Mouse (Mus musculus): Measurements from ENCODE around the gene Gm17545.

Gm17545 gene

GRCm38 (mm10) chr9:22445123-22445522 is 9.0 kb upstream of the Gm17545 start:
- no peak for DNase-seq

DNA sequence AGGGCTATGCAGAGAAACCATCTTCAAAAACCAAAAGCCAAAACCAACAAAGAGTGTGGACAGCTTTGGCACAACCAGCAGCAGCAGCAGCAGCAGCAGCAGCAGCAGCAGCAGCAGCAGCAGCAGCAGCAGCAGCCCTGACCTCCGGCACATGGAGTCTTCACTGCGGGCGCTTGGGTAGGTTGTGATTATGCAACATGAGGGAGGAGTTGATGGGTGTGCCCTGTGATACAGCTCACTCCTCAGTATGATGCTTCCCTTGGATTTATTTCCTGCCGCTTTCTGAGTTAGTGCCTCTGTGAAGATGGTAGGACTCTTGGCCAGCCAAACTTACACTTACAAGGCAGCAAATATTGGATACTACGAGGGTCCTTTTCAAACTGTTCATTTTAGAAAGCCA is 6.9 kb upstream of the Gm17545 start:
- no peak for DNase-seq

- no peak for DNase-seq
Measured at GRCm38 (mm10) chr9:22448420-22448819, 5.7 kb upstream of the Gm17545 start.

GRCm38 (mm10) chr9:22449209-22449608 is 4.9 kb upstream of the Gm17545 start:
- no peak for DNase-seq

DNA sequence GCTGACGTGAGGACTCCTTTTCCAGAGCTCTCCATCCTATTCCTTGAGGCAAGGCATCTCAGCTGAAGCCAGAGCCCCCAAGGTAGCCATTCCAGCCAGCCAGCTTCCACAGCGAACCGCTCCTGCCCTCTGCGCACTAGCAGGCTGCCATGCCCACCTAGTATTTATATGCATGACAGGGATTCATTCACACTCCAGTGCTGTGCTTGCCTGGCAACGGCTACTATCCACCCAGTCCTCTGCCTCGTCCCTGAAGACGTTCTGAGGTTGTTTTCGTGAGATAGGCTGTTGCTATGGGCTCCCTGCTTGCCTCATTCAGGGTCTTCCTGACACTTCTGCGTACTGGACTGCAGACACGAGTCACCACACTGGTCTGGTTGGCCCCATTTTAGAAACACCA is 1.4 kb upstream of the Gm17545 start:
- DNase-seq, result no peak

- no peak for DNase-seq
Measured at GRCm38 (mm10) chr9:22453501-22453924, 577 bp upstream of the Gm17545 start.

GRCm38 (mm10) chr9:22455041-22455440 is 951 bp downstream of the Gm17545 start:
- no peak for DNase-seq

- peak; percentile 94 for DNase-seq
Measured at GRCm38 (mm10) chr9:22457142-22457835, 3.2 kb downstream of the Gm17545 start.

DNA sequence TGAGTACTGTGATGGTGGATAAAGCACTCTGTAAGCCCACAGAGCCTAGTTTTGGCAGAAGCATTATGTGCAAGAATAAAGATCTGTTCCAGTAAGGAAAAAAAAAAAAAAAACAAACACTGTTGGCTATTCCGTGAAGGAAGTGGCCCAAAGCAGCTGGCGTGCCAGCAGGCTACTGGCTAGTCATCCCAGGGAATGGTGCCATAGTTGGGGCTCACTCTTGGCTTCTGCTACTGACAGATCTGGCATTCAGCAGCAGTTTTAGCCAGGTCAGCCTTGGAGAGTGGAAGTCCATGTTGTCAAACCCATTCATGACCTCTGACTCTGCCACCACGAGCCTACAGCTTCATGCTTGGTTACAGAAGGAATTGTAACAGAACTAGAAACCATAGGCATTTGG is 7.9 kb downstream of the Gm17545 start:
- peak; percentile 90 for DNase-seq

GRCm38 (mm10) chr9:22466212-22466611 is 12.1 kb downstream of the Gm17545 start:
- DNase-seq, result no peak

DNA sequence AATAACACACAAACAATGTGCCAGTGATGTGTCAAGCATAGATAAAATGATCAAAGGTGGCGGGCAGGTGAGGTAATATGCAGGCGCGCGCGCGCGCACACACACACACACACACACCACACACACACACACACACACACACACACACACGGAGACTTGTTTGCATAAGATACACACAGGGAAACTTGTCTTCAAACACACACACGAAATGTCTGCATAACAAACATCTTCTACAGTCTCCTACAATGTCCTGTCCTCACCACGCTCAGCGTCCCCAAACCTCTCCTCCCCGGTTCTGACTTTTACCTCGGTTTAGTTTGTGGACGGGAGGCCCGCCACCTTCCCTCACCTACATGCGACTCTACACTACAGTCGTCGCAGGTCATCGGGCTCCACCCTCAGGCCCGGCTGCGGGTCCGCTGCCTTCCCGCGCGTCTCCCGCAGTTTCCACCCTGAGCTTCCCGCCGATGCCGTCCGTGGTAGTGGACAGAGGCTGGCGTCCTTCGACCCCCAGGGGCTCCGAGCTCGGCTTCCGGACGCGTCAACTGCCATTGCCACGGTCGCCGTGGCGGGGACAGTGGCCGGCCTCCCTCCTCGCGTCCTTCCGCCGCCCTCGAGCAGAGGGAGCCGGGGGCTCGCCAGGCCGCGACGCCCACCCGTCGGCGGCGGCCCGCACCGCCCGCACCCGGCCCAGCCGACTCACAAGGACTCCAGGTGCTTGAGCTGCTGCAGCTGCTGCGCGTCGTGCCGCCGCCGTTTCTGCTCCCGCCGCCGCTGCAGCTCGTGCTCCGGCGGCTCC is 13.5 kb downstream of the Gm17545 start:
- peak; percentile 93 for DNase-seq

- peak; percentile 96 for DNase-seq
Measured at GRCm38 (mm10) chr9:22468170-22468898, 14.2 kb downstream of the Gm17545 start.

GRCm38 (mm10) chr9:22468899-22469259 is 14.8 kb downstream of the Gm17545 start:
- no peak for DNase-seq

GRCm38 (mm10) chr9:22469643-22470042 is 15.6 kb downstream of the Gm17545 start, which contains the start of gene Rp9:
Gene Rp9 (minus strand): TSS chr9:22469743.
- DNase-seq, result no peak

DNA sequence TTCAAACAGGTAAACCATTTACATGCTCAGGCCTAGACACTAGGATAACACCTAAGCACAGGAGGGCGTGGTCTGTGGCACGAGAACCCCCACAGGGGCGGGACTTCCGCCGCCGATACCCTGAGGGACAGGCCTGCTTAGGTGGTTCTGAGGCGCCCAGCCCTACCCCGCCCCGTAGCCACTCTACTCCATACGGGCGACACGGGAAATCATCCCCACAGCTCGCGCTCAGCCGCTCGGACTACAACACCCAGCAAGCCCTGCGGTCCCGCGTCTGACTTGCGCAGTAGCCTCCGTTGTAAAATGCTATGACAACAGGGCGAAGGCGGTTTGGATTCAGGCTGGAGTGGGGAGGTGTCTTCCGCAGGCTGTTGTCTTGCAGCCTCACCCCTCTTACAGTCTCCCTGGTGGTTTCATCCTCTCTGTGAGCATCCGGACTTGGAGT is 21.4 kb downstream of the Gm17545 start, which contains the start of gene Bbs9:
Bbs9 (plus strand) TSS at position 292 of the 445 bp plus-strand sequence.
- DNase-seq, result peak; percentile 99

DNA sequence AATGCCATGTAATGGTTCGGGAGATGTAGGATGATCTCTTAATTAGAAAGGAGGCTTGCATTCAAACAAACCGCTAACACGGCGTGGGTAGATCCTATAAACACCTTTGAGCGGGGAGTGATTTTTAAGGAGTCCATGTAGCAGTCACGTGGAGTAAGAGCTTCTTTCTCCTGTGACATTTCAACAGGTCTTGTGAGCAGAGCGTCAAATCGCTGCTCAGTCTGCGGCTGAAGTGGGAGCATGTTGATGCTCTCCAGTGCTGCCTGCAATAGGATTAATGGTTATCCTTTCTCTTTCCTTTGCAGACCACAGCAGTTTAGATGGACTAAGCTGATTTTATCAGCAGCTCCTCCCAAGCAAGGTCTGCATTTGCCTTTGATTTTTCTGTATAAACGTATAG is 22.2 kb downstream of the Gm17545 start:
- no peak for DNase-seq

DNA sequence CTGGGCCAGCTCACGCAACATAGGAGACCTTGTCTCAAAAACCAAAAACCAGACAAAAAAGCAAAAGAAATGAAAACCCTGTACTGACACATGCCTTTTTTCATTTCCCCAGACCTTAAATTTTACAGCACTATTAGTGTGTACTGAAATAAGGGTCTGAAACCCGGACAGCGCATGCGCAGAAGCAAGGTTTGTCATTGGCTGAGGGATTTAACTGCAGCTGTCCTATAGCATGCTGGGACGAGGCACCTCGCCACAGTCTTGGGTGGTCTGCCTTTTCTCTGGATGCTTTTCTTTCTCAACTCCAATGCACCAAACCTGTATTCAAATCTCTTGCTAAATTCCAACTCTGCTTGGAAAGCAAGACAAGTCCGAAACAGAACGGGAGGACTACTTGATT is 24.9 kb downstream of the Gm17545 start:
- DNase-seq, result no peak

DNA sequence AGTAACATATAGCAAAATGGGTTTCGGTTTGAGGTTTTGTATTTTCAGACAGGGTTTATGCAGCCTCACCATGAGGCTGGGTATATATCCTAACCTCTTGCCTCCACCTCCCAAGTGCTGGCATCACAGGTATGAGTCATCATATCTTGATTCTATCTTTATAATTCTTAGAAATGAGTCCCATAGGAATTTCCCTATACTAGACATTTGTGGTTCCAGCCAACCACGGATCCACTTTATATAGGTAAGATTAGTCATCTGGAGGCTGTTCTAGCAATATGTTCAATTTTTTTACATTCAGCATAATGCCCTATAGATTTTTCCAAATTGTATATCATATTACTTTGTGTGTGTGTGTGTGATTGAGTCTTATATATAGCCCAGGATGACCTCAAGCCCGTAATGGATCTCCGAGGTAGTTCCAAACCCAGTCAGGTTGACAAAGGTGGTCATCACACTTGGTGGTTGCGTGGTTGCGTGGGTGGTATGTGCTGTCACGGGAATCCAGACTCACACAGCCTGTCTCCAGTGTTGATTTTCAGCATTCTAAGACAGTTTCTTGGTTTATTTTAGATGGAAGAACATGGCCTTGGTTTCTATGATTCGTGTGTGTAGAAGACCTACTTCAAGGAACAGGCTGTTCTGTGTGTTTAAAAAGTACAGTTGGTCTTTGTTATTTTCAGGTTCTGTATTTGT is 29.9 kb downstream of the Gm17545 start:
- DNase-seq, result no peak

- DNase-seq, result peak; percentile 91
Measured at GRCm38 (mm10) chr9:22484562-22485308, 30.6 kb downstream of the Gm17545 start.

GRCm38 (mm10) chr9:22486211-22486610 is 32.1 kb downstream of the Gm17545 start:
- DNase-seq, result no peak

- peak; percentile 13 for DNase-seq
Measured at GRCm38 (mm10) chr9:22488963-22489362, 34.9 kb downstream of the Gm17545 start.

GRCm38 (mm10) chr9:22494203-22494807 is 40.2 kb downstream of the Gm17545 start:
- peak; percentile 68 for DNase-seq
